Mouse (Mus musculus): ENCODE data around the gene Cyp8b1. TPM values are rescaled to one million over a fixed set of nuclear protein-coding genes. Genes with fewer than 3 reads are reported as not detected.

The Cyp8b1 gene
- total and polyA plus RNA-seq, 2 experiments from 2014 or later, result not detected

GRCm38 (mm10) chr9:121947784-121948183 lies 31.7 kb upstream of the Cyp8b1 start:
- Histone ChIP-seq H3K9me3 (ENCODE audit: low read length) (no peaks in the 10 kb centered on the region), H3K36me3 (ENCODE audit: insufficient read depth) (no peaks in the 10 kb centered on the region), H3K27ac (ENCODE audit: low read depth, low read length) (no peak overlapping the region), H3K9ac (no peak overlapping the region), H3K4me1 (ENCODE audit: insufficient read depth) (0 out of 2 replicates have a peak, but pooled peaks cover 5% of the 10 kb centered on the region), H3K4me3 (ENCODE audit: low read depth, low read length) (no peak overlapping the region), H3K4me2 (ENCODE audit: low read depth) (no peak overlapping the region), H3K27me3 (ENCODE audit: insufficient read depth, low read length) (no peaks in the 10 kb centered on the region)
- 12% methylated on average over 4 of the region's 4 CpGs for WGBS
- peak; percentile 82 for TF ChIP-seq CTCF (IDR thresholded peaks at IDR 0.05; ENCODE audit: low read depth)
- ATAC-seq, result peak; percentile 79
- peak; percentile 87 for DNase-seq

GRCm38 (mm10) chr9:121943628-121944027 lies 27.5 kb upstream of the Cyp8b1 start:
- Histone ChIP-seq H3K36me3 (ENCODE audit: insufficient read depth) (no peaks in the 10 kb centered on the region), H3K4me2 (ENCODE audit: low read depth) (no peak overlapping the region), H3K27me3 (ENCODE audit: insufficient read depth, low read length) (no peaks in the 10 kb centered on the region), H3K27ac (ENCODE audit: low read depth, low read length) (no peak overlapping the region), H3K4me3 (ENCODE audit: low read depth, low read length) (no peak overlapping the region), H3K9me3 (ENCODE audit: low read length) (no peaks in the 10 kb centered on the region), H3K9ac (no peak overlapping the region), H3K4me1 (ENCODE audit: insufficient read depth) (no peaks in the 10 kb centered on the region)
- no peak for DNase-seq
- ATAC-seq, result no peak
- 87% methylated on average over 3 of the region's 3 CpGs for WGBS
- no peak for TF ChIP-seq CTCF (IDR thresholded peaks at IDR 0.05; ENCODE audit: low read depth)

GRCm38 (mm10) chr9:121943005-121943404 lies 26.9 kb upstream of the Cyp8b1 start:
- DNase-seq (no peak), ATAC-seq (no peak)
- H3K4me2 ChIP-seq (ENCODE audit: low read depth), result no peak overlapping the region
- WGBS, result 94% methylated on average over 3 of the region's 3 CpGs
- no peak overlapping the region for H3K9ac ChIP-seq
- TF ChIP-seq CTCF (IDR thresholded peaks at IDR 0.05; ENCODE audit: low read depth), result no peak
- no peak overlapping the region for H3K4me3 ChIP-seq (ENCODE audit: low read depth, low read length)
- H3K9me3 ChIP-seq (ENCODE audit: low read length), result no peaks in the 10 kb centered on the region
- H3K27me3 ChIP-seq (ENCODE audit: insufficient read depth, low read length), result no peaks in the 10 kb centered on the region
- H3K27ac ChIP-seq (ENCODE audit: low read depth, low read length), result no peak overlapping the region
- no peaks in the 10 kb centered on the region for H3K36me3 ChIP-seq (ENCODE audit: insufficient read depth)
- no peaks in the 10 kb centered on the region for H3K4me1 ChIP-seq (ENCODE audit: insufficient read depth)

- Histone ChIP-seq H3K4me2 (ENCODE audit: low read depth) (peak overlapping the region; percentile 44), H3K27ac (ENCODE audit: low read depth, low read length) (peak overlapping the region; percentile 64; the same call in 1 of the 2 replicates), H3K36me3 (ENCODE audit: insufficient read depth) (no peaks in the 10 kb centered on the region), H3K27me3 (ENCODE audit: insufficient read depth, low read length) (no peaks in the 10 kb centered on the region), H3K9me3 (ENCODE audit: low read length) (no peaks in the 10 kb centered on the region), H3K9ac (peak overlapping the region; percentile 7; the same call in 1 of the 2 replicates), H3K4me3 (ENCODE audit: low read depth, low read length) (peak overlapping the region; percentile 33), H3K4me1 (ENCODE audit: insufficient read depth) (no peaks in the 10 kb centered on the region)
- 63% methylated on average over 21 of the region's 21 CpGs for WGBS
- DNase-seq, result peak; percentile 76
- peak; percentile 87 for ATAC-seq
- TF ChIP-seq CTCF (IDR thresholded peaks at IDR 0.05; ENCODE audit: low read depth), result no peak
Observed at GRCm38 (mm10) chr9:121937944-121938355, 21.8 kb upstream of the Cyp8b1 start.

GRCm38 (mm10) chr9:121937451-121937864 lies 21.4 kb upstream of the Cyp8b1 start:
- DNase-seq, result no peak

GRCm38 (mm10) chr9:121936952-121937351 lies 20.8 kb upstream of the Cyp8b1 start:
- peak; percentile 82 for ATAC-seq
- peak overlapping the region; percentile 44 for H3K4me2 ChIP-seq (ENCODE audit: low read depth)
- H3K9ac ChIP-seq, result no peak overlapping the region
- H3K27me3 ChIP-seq (ENCODE audit: insufficient read depth, low read length), result no peaks in the 10 kb centered on the region
- peak overlapping the region; percentile 64 for H3K27ac ChIP-seq (ENCODE audit: low read depth, low read length)
- H3K4me1 ChIP-seq (ENCODE audit: insufficient read depth), result no peaks in the 10 kb centered on the region
- no peaks in the 10 kb centered on the region for H3K36me3 ChIP-seq (ENCODE audit: insufficient read depth)
- H3K9me3 ChIP-seq (ENCODE audit: low read length), result no peaks in the 10 kb centered on the region
- TF ChIP-seq CTCF (IDR thresholded peaks at IDR 0.05; ENCODE audit: low read depth), result no peak
- DNase-seq, result peak; percentile 43
- 85% methylated on average over 1 of the region's 1 CpGs for WGBS
- no peak overlapping the region for H3K4me3 ChIP-seq (ENCODE audit: low read depth, low read length)

More at GRCm38 (mm10) chr9:121937451-121937864, 21.4 kb upstream of the Cyp8b1 start:
- peak; percentile 73 for ATAC-seq
- 0 out of 2 replicates have a peak overlapping the region, but pooled peaks have one; percentile 7 for H3K9ac ChIP-seq
- H3K4me2 ChIP-seq (ENCODE audit: low read depth), result peak overlapping the region; percentile 44
- WGBS, result 67% methylated on average over 6 of the region's 6 CpGs
- no peaks in the 10 kb centered on the region for H3K27me3 ChIP-seq (ENCODE audit: insufficient read depth, low read length)
- H3K4me3 ChIP-seq (ENCODE audit: low read depth, low read length), result peak overlapping the region; percentile 33
- peak overlapping the region; percentile 64 for H3K27ac ChIP-seq (ENCODE audit: low read depth, low read length)
- no peaks in the 10 kb centered on the region for H3K9me3 ChIP-seq (ENCODE audit: low read length)
- no peak for TF ChIP-seq CTCF (IDR thresholded peaks at IDR 0.05; ENCODE audit: low read depth)
- no peaks in the 10 kb centered on the region for H3K4me1 ChIP-seq (ENCODE audit: insufficient read depth)
- no peaks in the 10 kb centered on the region for H3K36me3 ChIP-seq (ENCODE audit: insufficient read depth)

- Histone ChIP-seq H3K4me3 (ENCODE audit: low read depth, low read length) (no peak overlapping the region), H3K4me2 (ENCODE audit: low read depth) (no peak overlapping the region), H3K9ac (no peak overlapping the region), H3K27me3 (ENCODE audit: insufficient read depth, low read length) (no peaks in the 10 kb centered on the region), H3K36me3 (ENCODE audit: insufficient read depth) (no peaks in the 10 kb centered on the region), H3K27ac (ENCODE audit: low read depth, low read length) (no peak overlapping the region), H3K9me3 (ENCODE audit: low read length) (no peaks in the 10 kb centered on the region), H3K4me1 (ENCODE audit: insufficient read depth) (no peaks in the 10 kb centered on the region)
- peak; percentile 10 for DNase-seq
- WGBS, result 75% methylated on average over 4 of the region's 4 CpGs
- TF ChIP-seq CTCF (IDR thresholded peaks at IDR 0.05; ENCODE audit: low read depth), result no peak
- no peak for ATAC-seq
Observed at GRCm38 (mm10) chr9:121934856-121935255, 18.8 kb upstream of the Cyp8b1 start.

All from forebrain, postnatal 0 days (tissue).